Mouse (Mus musculus): ENCODE measurements around the gene Cd300ld2.
A peak's percentile ranks its signal among the peaks of the same experiment; 100 is the strongest.
"Not testable (repeated sequence)": the region's sequence is repeated elsewhere in the genome, so short reads cannot be mapped to it uniquely, and the experiment has no call there.

Cd300ld2 gene

DNA sequence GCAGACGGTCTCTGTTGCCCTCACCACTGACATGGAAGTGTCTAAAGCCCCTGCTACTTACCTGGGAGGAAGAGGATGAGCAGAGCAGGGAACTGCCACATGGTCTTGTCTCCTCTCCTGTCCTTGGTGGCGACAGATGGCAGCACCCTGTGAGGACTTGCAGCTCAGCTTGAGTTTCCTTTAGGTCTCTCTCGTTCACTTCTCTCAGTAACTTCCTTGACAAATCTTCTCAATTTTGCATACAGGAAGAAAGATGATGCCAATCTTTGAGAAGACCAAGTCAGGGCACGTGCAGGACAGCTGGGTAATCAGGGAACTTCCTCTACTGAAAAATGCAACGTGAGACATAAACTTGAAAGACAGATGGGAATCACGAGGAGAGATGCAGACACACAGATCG, at the start of gene Cd300ld2:
Gene Cd300ld2, minus strand, starts transcription at position 101 of the 400 bp plus-strand sequence.
- not testable (repeated sequence) for DNase-seq (ENCODE audit: low read depth, low spot score)

GRCm38 (mm10) chr11:115062077-115062476, 46.1 kb upstream of the Cd300ld2 start, which contains the start of gene Cd300e:
Gene Cd300e, minus strand, starts transcription at chr11:115062177.
- DNase-seq (ENCODE audit: low read depth, low spot score), result no peak

- DNase-seq (ENCODE audit: low read depth, low spot score), result no peak
Measured at GRCm38 (mm10) chr11:115059797-115060196, 43.8 kb upstream of the Cd300ld2 start.

DNA sequence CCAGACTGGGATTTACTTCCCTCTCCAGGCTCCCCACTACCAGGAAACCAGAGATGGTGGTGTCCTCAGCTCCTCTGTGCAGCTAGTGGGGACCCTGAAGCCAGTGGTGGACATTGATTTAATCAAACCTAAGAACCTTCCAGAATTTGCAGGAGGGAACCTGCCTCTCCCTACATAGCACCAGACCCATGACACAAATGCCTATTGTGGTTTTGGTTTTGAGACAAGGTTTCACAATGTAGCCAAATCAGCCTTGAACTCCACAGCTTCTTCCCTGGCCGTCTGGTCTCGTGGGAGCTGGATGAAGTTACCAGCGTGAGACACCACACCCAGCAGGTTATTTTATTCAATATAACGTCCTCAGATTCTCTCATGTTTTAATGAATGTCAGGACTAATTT, 42.7 kb upstream of the Cd300ld2 start:
- no peak for DNase-seq (ENCODE audit: low read depth, low spot score)

- no peak for DNase-seq (ENCODE audit: low read depth, low spot score)
Measured at GRCm38 (mm10) chr11:115054537-115054936, 38.5 kb upstream of the Cd300ld2 start.

- DNase-seq (ENCODE audit: low read depth, low spot score), result peak; percentile 35
Measured at GRCm38 (mm10) chr11:115052991-115053390, 37.0 kb upstream of the Cd300ld2 start.

- peak; percentile 86 for DNase-seq (ENCODE audit: low read depth, low spot score)
Measured at GRCm38 (mm10) chr11:115052206-115052605, 36.2 kb upstream of the Cd300ld2 start.

GRCm38 (mm10) chr11:115049282-115049895, 33.4 kb upstream of the Cd300ld2 start:
- no peak for DNase-seq (ENCODE audit: low read depth, low spot score)

GRCm38 (mm10) chr11:115048259-115048658, 32.3 kb upstream of the Cd300ld2 start, which contains the start of gene Cd300ld3:
Gene Cd300ld3, minus strand, starts transcription at chr11:115048409.
- no peak for DNase-seq (ENCODE audit: low read depth, low spot score)

DNA sequence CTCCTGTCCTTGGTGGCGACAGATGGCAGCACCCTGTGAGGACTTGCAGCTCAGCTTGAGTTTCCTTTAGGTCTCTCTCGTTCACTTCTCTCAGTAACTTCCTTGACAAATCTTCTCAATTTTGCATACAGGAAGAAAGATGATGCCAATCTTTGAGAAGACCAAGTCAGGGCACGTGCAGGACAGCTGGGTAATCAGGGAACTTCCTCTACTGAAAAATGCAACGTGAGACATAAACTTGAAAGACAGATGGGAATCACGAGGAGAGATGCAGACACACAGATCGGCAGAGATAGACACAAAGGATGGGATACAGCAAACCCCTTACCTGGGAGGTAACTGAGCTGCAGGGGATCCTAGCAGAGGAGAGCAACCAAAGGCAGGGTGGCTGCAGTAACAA, 21.7 kb upstream of the Cd300ld2 start, which contains the start of gene Cd300ld5:
Gene Cd300ld5, minus strand, starts transcription at position 101 of the 400 bp plus-strand sequence.
- not testable (repeated sequence) for DNase-seq (ENCODE audit: low read depth, low spot score)

GRCm38 (mm10) chr11:115026912-115027311, 10.9 kb upstream of the Cd300ld2 start, which contains the start of gene Cd300ld4:
Gene Cd300ld4, minus strand, starts transcription at chr11:115027012.
- DNase-seq (ENCODE audit: low read depth, low spot score), result not testable (repeated sequence)

GRCm38 (mm10) chr11:115004070-115004469, 11.9 kb downstream of the Cd300ld2 start:
- no peak for DNase-seq (ENCODE audit: low read depth, low spot score)

- DNase-seq (ENCODE audit: low read depth, low spot score), result no peak
Measured at GRCm38 (mm10) chr11:115001474-115002040, 14.4 kb downstream of the Cd300ld2 start, which contains the start of gene Cd300c2. Gene Cd300c2, minus strand, starts transcription at chr11:115001880.

- no peak for DNase-seq (ENCODE audit: low read depth, low spot score)
Measured at GRCm38 (mm10) chr11:114989793-114990192, 26.2 kb downstream of the Cd300ld2 start, which contains the start of gene Cd300ld. Gene Cd300ld, minus strand, starts transcription at chr11:114989922.

DNA sequence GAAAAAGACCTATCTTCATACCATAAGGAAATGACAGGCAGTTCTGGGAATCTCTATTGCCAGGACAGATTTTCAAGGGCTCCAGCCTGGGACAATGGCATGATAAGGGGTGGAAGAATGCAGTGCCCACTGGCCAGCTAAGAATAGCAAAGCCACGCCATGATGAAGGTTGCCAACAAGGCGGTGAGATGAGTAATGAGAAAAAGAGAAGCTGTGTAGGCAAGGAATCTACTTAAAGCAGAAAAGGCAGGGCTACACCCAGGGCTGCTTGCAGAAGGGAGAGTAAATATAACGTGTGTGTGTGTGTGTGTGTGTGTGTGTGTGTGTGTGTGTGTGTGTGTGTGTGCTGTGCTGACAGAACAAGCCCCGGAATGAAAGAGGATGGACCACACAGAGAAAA, 34.1 kb downstream of the Cd300ld2 start:
- no peak for DNase-seq (ENCODE audit: low read depth, low spot score)

DNA sequence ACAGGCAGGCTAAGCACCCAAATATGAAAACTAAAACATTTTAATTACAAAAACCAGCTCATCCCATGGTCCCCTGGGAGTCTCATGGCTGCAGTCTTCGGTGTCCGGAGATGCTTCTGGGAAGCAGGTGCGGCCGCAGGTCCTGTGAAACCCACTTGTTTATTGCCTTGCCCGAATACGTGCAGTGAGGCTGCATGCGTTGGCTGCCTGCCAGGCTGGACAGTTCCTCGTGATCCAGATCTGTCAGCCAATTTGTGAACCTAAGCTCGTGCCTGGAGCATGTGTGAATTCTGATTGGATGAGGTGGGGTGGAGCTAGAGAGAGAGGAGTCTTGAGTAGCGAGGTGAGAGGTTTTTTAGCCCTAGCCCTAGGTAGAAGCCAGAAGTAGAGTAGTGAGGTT, 43.3 kb downstream of the Cd300ld2 start:
- no peak for DNase-seq (ENCODE audit: low read depth, low spot score)

- DNase-seq (ENCODE audit: low read depth, low spot score), result no peak
Measured at GRCm38 (mm10) chr11:114968752-114969207, 47.2 kb downstream of the Cd300ld2 start, which contains the start of gene Cd300c. Gene Cd300c, minus strand, starts transcription at chr11:114969157.

DNA sequence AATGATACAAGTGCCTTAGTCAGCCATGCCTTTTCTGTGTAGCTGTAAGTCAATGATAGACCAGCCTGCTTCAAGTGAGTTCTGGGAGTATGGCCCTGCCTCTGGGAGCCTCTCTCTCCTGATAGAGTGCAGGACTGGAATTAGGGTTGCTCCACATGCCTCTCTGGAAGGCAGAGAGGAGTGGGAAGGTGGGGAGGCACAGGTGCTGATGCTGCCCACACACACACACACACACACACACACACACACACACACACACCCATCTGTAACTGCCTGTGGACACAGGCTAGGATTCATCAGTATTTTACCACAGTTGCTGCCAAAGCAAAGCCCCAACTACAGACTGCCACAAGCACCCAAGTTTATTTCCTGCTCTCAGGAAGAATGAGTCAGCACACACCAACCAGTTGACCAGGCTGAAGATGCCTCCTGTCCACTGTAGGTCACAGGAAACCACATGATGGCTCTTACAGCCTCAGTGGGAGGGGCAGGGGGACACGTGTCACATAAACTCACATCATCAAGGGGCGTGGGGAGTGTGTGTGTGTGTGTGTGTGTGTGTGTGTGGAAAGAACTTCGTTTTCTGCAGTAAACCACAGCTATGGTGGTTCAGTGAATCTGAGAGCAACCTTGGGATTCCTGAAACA, 50.7 kb downstream of the Cd300ld2 start:
- no peak for DNase-seq (ENCODE audit: low read depth, low spot score)

- no peak for DNase-seq (ENCODE audit: low read depth, low spot score)
Measured at GRCm38 (mm10) chr11:114960369-114960768, 55.6 kb downstream of the Cd300ld2 start.
